Mouse (Mus musculus): ENCODE data around the gene Gipc2.

GRCm38 (mm10) chr3:152051959-152052358, 114.1 kb downstream of the Gipc2 start:
- TF ChIP-seq CTCF (IDR thresholded peaks at IDR 0.05; ENCODE audit: borderline replicate concordance, insufficient read depth, low read depth, low read length) (no peak), POLR2A (IDR thresholded peaks at IDR 0.05; ENCODE audit: borderline replicate concordance, insufficient read depth, low read length) (no peak)

All from cerebellum, adult 2 months (tissue).